Mouse (Mus musculus): ENCODE measurements around the gene Fars2. TPM values are rescaled to one million over a fixed set of nuclear protein-coding genes. Genes with fewer than 3 reads are reported as not detected.
A peak's percentile ranks its signal among the peaks of the same experiment; 100 is the strongest.

The Fars2 gene
- total and polyA plus RNA-seq, 2 experiments from 2014 or later, result 54.8 to 78.9 TPM

- H3K36me3 ChIP-seq (replicated peaks; ENCODE audit: control insufficient read depth, insufficient read depth, low read length), result no peaks in the 10 kb centered on the region; the same call in 1 of the 2 replicates
- H3K4me1 ChIP-seq (ENCODE audit: control insufficient read depth, insufficient read depth), result 0 out of 2 replicates have a peak, but pooled peaks cover 5% of the 10 kb centered on the region
- ATAC-seq (ENCODE audit: insufficient read depth, low read depth) (no peak), DNase-seq (ENCODE audit: low spot score) (no peak)
- WGBS, result 88% methylated on average over 2 of the region's 2 CpGs
- no peak for TF ChIP-seq CTCF (IDR thresholded peaks at IDR 0.05; ENCODE audit: low read depth)
- no peak for TF ChIP-seq EP300 (IDR thresholded peaks at IDR 0.05; ENCODE audit: low read depth)
- H3K9me3 ChIP-seq (replicated peaks; ENCODE audit: control insufficient read depth, low read length), result no peaks in the 10 kb centered on the region
- H3K9ac ChIP-seq (replicated peaks; ENCODE audit: low read depth, low read length), result no peak overlapping the region
- no peaks in the 10 kb centered on the region for H3K27me3 ChIP-seq (ENCODE audit: control insufficient read depth, insufficient read depth, low read length)
- no peak overlapping the region for H3K4me2 ChIP-seq (ENCODE audit: low read depth, low read length)
- no peak overlapping the region for H3K4me3 ChIP-seq (ENCODE audit: low read depth, low read length)
- H3K27ac ChIP-seq (ENCODE audit: low read depth), result no peak overlapping the region
These were observed 12.3 kb downstream of the Fars2 start for GRCm38 (mm10) chr13:36129360-36130054.

GRCm38 (mm10) chr13:36131401-36131800, 14.2 kb downstream of the Fars2 start:
- DNase-seq (ENCODE audit: low spot score) (no peak), ATAC-seq (ENCODE audit: insufficient read depth, low read depth) (no peak)
- Histone ChIP-seq H3K9me3 (replicated peaks; ENCODE audit: control insufficient read depth, low read length) (no peaks in the 10 kb centered on the region), H3K27ac (ENCODE audit: low read depth) (no peak overlapping the region), H3K4me2 (ENCODE audit: low read depth, low read length) (no peak overlapping the region), H3K4me1 (ENCODE audit: control insufficient read depth, insufficient read depth) (0 out of 2 replicates have a peak, but pooled peaks cover 5% of the 10 kb centered on the region), H3K4me3 (ENCODE audit: low read depth, low read length) (no peak overlapping the region), H3K36me3 (replicated peaks; ENCODE audit: control insufficient read depth, insufficient read depth, low read length) (no peaks in the 10 kb centered on the region; the same call in 1 of the 2 replicates), H3K27me3 (ENCODE audit: control insufficient read depth, insufficient read depth, low read length) (no peaks in the 10 kb centered on the region), H3K9ac (replicated peaks; ENCODE audit: low read depth, low read length) (no peak overlapping the region)
- 84% methylated on average over 5 of the region's 5 CpGs for WGBS
- TF ChIP-seq CTCF (IDR thresholded peaks at IDR 0.05; ENCODE audit: low read depth), result no peak

GRCm38 (mm10) chr13:36131992-36132649, 14.9 kb downstream of the Fars2 start:
- ATAC-seq (ENCODE audit: insufficient read depth, low read depth) (no peak), DNase-seq (ENCODE audit: low spot score) (no peak)
- no peaks in the 10 kb centered on the region for H3K27me3 ChIP-seq (ENCODE audit: control insufficient read depth, insufficient read depth, low read length)
- H3K4me3 ChIP-seq (ENCODE audit: low read depth, low read length), result no peak overlapping the region
- no peak overlapping the region for H3K27ac ChIP-seq (ENCODE audit: low read depth)
- TF ChIP-seq CTCF (IDR thresholded peaks at IDR 0.05; ENCODE audit: low read depth) (no peak), EP300 (IDR thresholded peaks at IDR 0.05; ENCODE audit: low read depth) (no peak)
- H3K4me2 ChIP-seq (ENCODE audit: low read depth, low read length), result no peak overlapping the region
- no peak overlapping the region for H3K9ac ChIP-seq (replicated peaks; ENCODE audit: low read depth, low read length)
- H3K4me1 ChIP-seq (ENCODE audit: control insufficient read depth, insufficient read depth), result 0 out of 2 replicates have a peak, but pooled peaks cover 5% of the 10 kb centered on the region
- WGBS, result 79% methylated on average over 5 of the region's 5 CpGs
- H3K9me3 ChIP-seq (replicated peaks; ENCODE audit: control insufficient read depth, low read length), result no peaks in the 10 kb centered on the region
- H3K36me3 ChIP-seq (replicated peaks; ENCODE audit: control insufficient read depth, insufficient read depth, low read length), result no peaks in the 10 kb centered on the region; the same call in 1 of the 2 replicates

DNA sequence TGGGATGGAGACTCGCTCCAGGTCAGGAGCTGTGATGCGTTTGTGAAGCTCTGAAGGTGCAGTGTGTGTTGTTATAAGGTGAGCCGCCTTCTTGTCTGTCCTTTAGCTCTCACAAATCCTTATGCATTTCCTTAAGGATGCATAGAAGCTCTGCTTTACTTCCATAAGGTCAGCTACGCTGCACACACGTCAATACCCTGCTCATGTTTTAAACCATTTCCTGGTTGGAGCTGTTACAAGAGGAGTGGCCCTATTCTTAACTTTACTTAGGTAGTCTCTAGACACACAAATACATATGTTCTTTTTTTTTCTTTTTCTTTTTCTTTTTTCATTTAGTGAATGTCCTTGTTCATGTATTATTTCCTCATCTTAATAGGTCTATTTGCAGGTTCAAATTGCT, 22.5 kb downstream of the Fars2 start:
- peak overlapping the region; percentile 43 for H3K27ac ChIP-seq (ENCODE audit: low read depth)

DNA sequence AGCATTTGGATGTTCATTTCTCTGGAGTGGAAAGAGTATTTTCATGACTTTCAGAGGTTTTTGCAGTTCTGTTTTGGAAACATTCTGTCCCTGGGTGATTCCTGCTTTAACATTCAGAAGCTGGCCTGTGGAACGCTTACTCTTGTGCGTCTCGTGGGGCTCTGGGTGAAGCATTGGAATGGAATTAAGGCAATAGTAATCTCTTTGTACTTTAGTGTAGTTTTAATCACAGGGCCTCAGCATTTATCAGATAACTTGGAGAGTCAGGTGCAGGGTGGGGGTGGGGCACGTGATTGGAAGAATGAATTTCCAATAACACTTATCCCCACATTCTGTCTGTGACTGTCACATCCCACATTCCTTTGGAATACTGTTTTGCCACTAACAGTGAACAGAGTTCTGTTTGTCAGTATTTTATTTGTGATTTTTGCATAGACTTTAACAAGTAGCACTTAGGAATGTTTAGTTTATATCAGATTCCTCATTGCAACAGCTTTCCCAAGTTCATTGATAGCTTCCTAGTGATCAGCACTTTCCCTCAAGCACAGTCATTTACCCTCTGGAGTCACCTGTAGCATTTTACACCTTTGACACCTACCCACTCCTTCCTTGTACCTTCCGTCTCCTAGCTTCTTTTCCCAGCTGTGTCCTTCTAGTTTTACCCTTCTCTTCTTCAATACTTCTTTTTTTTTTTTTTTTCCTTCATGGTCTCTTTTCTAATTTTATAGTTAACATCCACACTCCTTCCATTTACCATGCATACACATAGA, 23.2 kb downstream of the Fars2 start:
- Histone ChIP-seq H3K4me1 (ENCODE audit: control insufficient read depth, insufficient read depth) (peaks cover 20% of the 10 kb centered on the region), H3K36me3 (replicated peaks; ENCODE audit: control insufficient read depth, insufficient read depth, low read length) (no peaks in the 10 kb centered on the region), H3K27ac (ENCODE audit: low read depth) (0 out of 2 replicates have a peak overlapping the region, but pooled peaks have one; percentile 51), H3K4me2 (ENCODE audit: low read depth, low read length) (no peak overlapping the region), H3K4me3 (ENCODE audit: low read depth, low read length) (no peak overlapping the region), H3K27me3 (ENCODE audit: control insufficient read depth, insufficient read depth, low read length) (no peaks in the 10 kb centered on the region), H3K9ac (replicated peaks; ENCODE audit: low read depth, low read length) (no peak overlapping the region), H3K9me3 (replicated peaks; ENCODE audit: control insufficient read depth, low read length) (no peaks in the 10 kb centered on the region)
- DNase-seq (ENCODE audit: low spot score), result no peak
- TF ChIP-seq EP300 (IDR thresholded peaks at IDR 0.05; ENCODE audit: low read depth) (no peak), CTCF (IDR thresholded peaks at IDR 0.05; ENCODE audit: low read depth) (no peak)
- WGBS, result 76% methylated on average over 5 of the region's 5 CpGs
- ATAC-seq (ENCODE audit: insufficient read depth, low read depth), result no peak

More for the DNA sequence above, 22.5 kb downstream of the Fars2 start:
- Histone ChIP-seq H3K9me3 (replicated peaks; ENCODE audit: control insufficient read depth, low read length) (no peaks in the 10 kb centered on the region), H3K9ac (replicated peaks; ENCODE audit: low read depth, low read length) (no peak overlapping the region), H3K36me3 (replicated peaks; ENCODE audit: control insufficient read depth, insufficient read depth, low read length) (no peaks in the 10 kb centered on the region), H3K4me2 (ENCODE audit: low read depth, low read length) (no peak overlapping the region), H3K4me3 (ENCODE audit: low read depth, low read length) (no peak overlapping the region), H3K4me1 (ENCODE audit: control insufficient read depth, insufficient read depth) (peaks cover 18% of the 10 kb centered on the region), H3K27me3 (ENCODE audit: control insufficient read depth, insufficient read depth, low read length) (no peaks in the 10 kb centered on the region)
- TF ChIP-seq CTCF (IDR thresholded peaks at IDR 0.05; ENCODE audit: low read depth), result no peak
- no peak for TF ChIP-seq EP300 (IDR thresholded peaks at IDR 0.05; ENCODE audit: low read depth)
- DNase-seq (ENCODE audit: low spot score), result no peak
- ATAC-seq (ENCODE audit: insufficient read depth, low read depth), result no peak
- 75% methylated on average over 5 of the region's 5 CpGs for WGBS

Measured in heart, postnatal 0 days (tissue).